8 mouse cellular contexts compared by ENCODE assay signal in genomic region chr6:14838910-14839309, GRCm38 (mm10).
A peak's percentile ranks its signal among the peaks of the same experiment; 100 is the strongest.
DNase-seq lines count a peak whose midpoint lies in the region; ATAC-seq and TF ChIP-seq lines count a peak whose summit lies in the region.

No protein-coding gene starts in this region.

- H3K4me3 ChIP-seq in stomach, postnatal 0 days (ENCODE audit: low read depth, low read length): no peak overlapping the region

- no peak for TF ChIP-seq EP300 in stomach, postnatal 0 days (optimal IDR thresholded peaks at IDR 0.05)

- H3K27ac ChIP-seq in stomach, postnatal 0 days (replicated peaks): no peak overlapping the region

- TF ChIP-seq CTCF in stomach, postnatal 0 days (IDR thresholded peaks at IDR 0.05; ENCODE audit: low read depth): peak; percentile 74

- no peaks in the 10 kb centered on the region for H3K27me3 ChIP-seq in stomach, postnatal 0 days (ENCODE audit: control insufficient read depth, insufficient read depth, low read length)

- H3K36me3 ChIP-seq in stomach, postnatal 0 days (ENCODE audit: control insufficient read depth, insufficient read depth, low read length): no peaks in the 10 kb centered on the region

- WGBS in stomach, postnatal 0 days: 4% methylated on average over 2 of the region's 2 CpGs

- no peak overlapping the region for H3K4me2 ChIP-seq in stomach, postnatal 0 days (replicated peaks; ENCODE audit: low read depth)

- H3K9ac ChIP-seq in stomach, postnatal 0 days (ENCODE audit: low read length): no peak overlapping the region

- no peaks in the 10 kb centered on the region for H3K4me1 ChIP-seq in stomach, postnatal 0 days (replicated peaks; ENCODE audit: control insufficient read depth, insufficient read depth)

- no peak for ATAC-seq in stomach, postnatal 0 days (ENCODE audit: low FRiP score, low TSS enrichment)

- DNase-seq in kidney, adult 9 months: peak; percentile 22
- DNase-seq in kidney, adult 18-20 months: no peak
- peak; percentile 15 for DNase-seq in right cerebral cortex, postnatal 4 days
- DNase-seq in right cerebral cortex, postnatal 25 days: no peak
- DNase-seq in c-Kit-positive CD71-positive TER-119-positive erythroid progenitor cells, embryonic 14.5 days (ENCODE audit: low spot score): peak; percentile 16
- DNase-seq in stomach, postnatal 0 days (ENCODE audit: low spot score): no peak
- no peak for DNase-seq in frontal cortex, postnatal 14 days (ENCODE audit: low spot score in 2 of 2)
- DNase-seq in thymus, postnatal 10 days (ENCODE audit: low spot score in 2 of 2): no peak

- no peaks in the 10 kb centered on the region for H3K9me3 ChIP-seq in stomach, postnatal 0 days (ENCODE audit: control insufficient read depth, low read length)

Comparison
In these comparisons a context has a peak if more than half of its experiments do, and no peak if none do; other contexts are left out.
1. DNase-seq: peak in kidney, adult 9 months (single experiment), right cerebral cortex, postnatal 4 days (single experiment) and c-Kit-positive CD71-positive TER-119-positive erythroid progenitor cells, embryonic 14.5 days (single experiment); none in kidney, adult 18-20 months (single experiment), right cerebral cortex, postnatal 25 days (single experiment), stomach, postnatal 0 days (single experiment), frontal cortex, postnatal 14 days (0 of 2) and thymus, postnatal 10 days (0 of 2).